Mouse (Mus musculus): Measurements from ENCODE around the gene Gm10134. TPM values are rescaled to one million over a fixed set of nuclear protein-coding genes. Genes with fewer than 3 reads are reported as not detected.

The Gm10134 gene
- total RNA-seq, 4 experiments from 2014 or later, result 1.7 to 3.6 TPM; not detected in 2

- DNase-seq (ENCODE audit: low spot score in 2 of 2), result no peak
These were observed 46.4 kb downstream of the Gm10134 start for GRCm38 (mm10) chr2:28552301-28552700.

Other genes with a start within 250 kb of the Gm10134 start
- 10 to 100 TPM; 23.4 to 29.3 (median 26.5) TPM for gene Ppp1r26, start 59.3 kb upstream of the Gm10134 start, total RNA-seq (2022)
- 1 to 10 TPM; 2.4 to 6.3 (median 3.1) TPM for gene 1700007K13Rik, start 39.8 kb upstream of the Gm10134 start, total RNA-seq (2022)
- 10 to 100 TPM; 37.5 to 40.1 (median 38.5) TPM for gene Mrps2, start 38.0 kb upstream of the Gm10134 start, total RNA-seq (2022)
- gene Gbgt1, start 9.2 kb upstream of the Gm10134 start, total RNA-seq (2022), result 1 to 10 TPM; 2.9 to 4.4 (median 3.5) TPM
- gene Ralgds, start 7.0 kb downstream of the Gm10134 start, total RNA-seq (2022), result 100 to 1,000 TPM in 1 of 4 experiments, 10 to 100 TPM in 3; 89.1 to 103 (median 96.7) TPM
- gene Cel, start 57.3 kb downstream of the Gm10134 start, total RNA-seq (2022), result not detected
- gene Gtf3c5, start 77.7 kb downstream of the Gm10134 start, total RNA-seq (2022), result 10 to 100 TPM; 18.0 to 19.4 (median 19.2) TPM
- not detected for gene Gfi1b, start 115.9 kb downstream of the Gm10134 start, total RNA-seq (2022)
- 10 to 100 TPM; 54.1 to 61.6 (median 57.4) TPM for gene Tsc1, start 135.1 kb downstream of the Gm10134 start, total RNA-seq (2022)
- 1 to 10 TPM in 2 of 4 experiments, under 1 TPM in 2; 0.55 to 2.1 (median 1.1) TPM for gene Spaca9, start 193.6 kb downstream of the Gm10134 start, total RNA-seq (2022)
- gene Ak8, start 194.1 kb downstream of the Gm10134 start, total RNA-seq (2022), result 1 to 10 TPM; 1.7 to 2.6 (median 2.4) TPM

Measured in left cerebral cortex, adult 8-10 months (tissue).